Mouse (Mus musculus) liver, embryonic 14.5 days (tissue): Measurements from ENCODE around the gene Scn2b. TPM values are rescaled to one million over a fixed set of nuclear protein-coding genes. Genes with fewer than 3 reads are reported as not detected.

Experiments
- ATAC-seq: fragments of 200-750 bp; cut with Nextera tagmentation; 2 replicates; pipeline ENCODE4 v1.8.0; 2017; ENCODE audit warnings: moderate number of reproducible peaks, mild to moderate bottlenecking, moderate library complexity; ENCODE audit not compliant: insufficient read depth
- DNase-seq, 3 experiments: peaks; one replicate each; pipeline ENCODE4 v3.0.0-alpha.2; 2012 to 2013; ENCODE audit warnings: low read depth in 3 of 3, low spot score in 3 of 3
- H3K27ac ChIP-seq: fragments of 300-500 bp; sonication (generic); 2 replicates; pipeline ENCODE4 v1.5.1; 2014; ENCODE audit warnings: moderate library complexity, mild to moderate bottlenecking, control low read depth, inconsistent platforms
- H3K27me3 ChIP-seq: fragments of 300-500 bp; sonication (generic); 2 replicates; pipeline ENCODE4 v1.6.1; 2014; ENCODE audit warnings: mild to moderate bottlenecking, low read length, moderate library complexity; ENCODE audit not compliant: control insufficient read depth, insufficient read depth
- H3K36me3 ChIP-seq: fragments of 300-500 bp; sonication (generic); replicated peaks from 2 replicates; pipeline ENCODE4 v1.6.1; 2014; ENCODE audit warnings: low read depth; ENCODE audit not compliant: control insufficient read depth, insufficient read depth
- H3K4me1 ChIP-seq, 2 experiments: fragments of 200-500 bp in 1 of 2; fragments of 300-500 bp in 1 of 2; sonication (generic) in 1 of 2; replicated peaks; 2 replicates each; pipeline ENCODE4 v1.6.1; 2012 to 2014; ENCODE audit warnings: antibody characterized with exemption in 1 of 2, inconsistent platforms in 1 of 2, low read length in 1 of 2; ENCODE audit not compliant: control insufficient read depth in 2 of 2, insufficient read depth in 2 of 2
- H3K4me2 ChIP-seq: fragments of 300-500 bp; sonication (generic); 2 replicates; pipeline ENCODE4 v1.6.1; 2014; ENCODE audit warnings: low read depth, mild to moderate bottlenecking, control low read depth, moderate library complexity
- H3K4me3 ChIP-seq, 2 experiments: fragments of 200-500 bp in 1 of 2; fragments of 300-500 bp in 1 of 2; sonication (generic) in 1 of 2; 2 replicates each; pipeline ENCODE4 v1.5.1; 2012 to 2014; ENCODE audit warnings: low read depth in 2 of 2, low read length in 2 of 2, mild to moderate bottlenecking in 2 of 2, control low read depth in 1 of 2, inconsistent platforms in 1 of 2, moderate library complexity in 1 of 2; ENCODE audit not compliant: insufficient read depth in 1 of 2
- H3K9ac ChIP-seq: fragments of 300-500 bp; sonication (generic); replicated peaks from 2 replicates; pipeline ENCODE4 v1.6.1; 2014; ENCODE audit warnings: mild to moderate bottlenecking, control low read depth, moderate library complexity
- H3K9me3 ChIP-seq: fragments of 300-500 bp; sonication (generic); 2 replicates; pipeline ENCODE4 v1.6.1; 2016; ENCODE audit warnings: low read length, mixed read lengths; ENCODE audit not compliant: control insufficient read depth
- CTCF ChIP-seq: IDR thresholded peaks from 2 replicates; pipeline ENCODE4 v1.5.1; 2016; ENCODE audit warnings: antibody characterized with exemption, low read depth, control low read depth
- EP300 ChIP-seq: IDR thresholded peaks from 2 replicates; pipeline ENCODE4 v1.6.1; 2016; ENCODE audit warnings: antibody characterized with exemption, low read depth
- WGBS: fragments of 180-500 bp; shearing (Covaris S2); extraction: QIAGEN DNeasy Blood & Tissue Kit; methylation state at CpG from one replicate; pipeline ENCODE4 v1.1.7; 2014; ENCODE audit not compliant: insufficient replicate concordance; 5-methylcytosine and 5-hydroxymethylcytosine counted together
- polyA plus RNA-seq, 2 experiments: library from polyadenylated mRNA; depleted of rRNA in 1 of 2; stranded (reverse) in 1 of 2; unstranded in 1 of 2; fragments of >200 nt; fragmentation: Nextera tagmentation in 1 of 2; extraction: Ambion mirVana in 1 of 2; gene quantifications; 2 replicates each; pipeline versions ENCODE4 v1.2.1 to v1.2.3; 2012 to 2014

Gene Scn2b
- polyA plus RNA-seq, 2 experiments = 0.10 to 0.13 TPM

DNA sequence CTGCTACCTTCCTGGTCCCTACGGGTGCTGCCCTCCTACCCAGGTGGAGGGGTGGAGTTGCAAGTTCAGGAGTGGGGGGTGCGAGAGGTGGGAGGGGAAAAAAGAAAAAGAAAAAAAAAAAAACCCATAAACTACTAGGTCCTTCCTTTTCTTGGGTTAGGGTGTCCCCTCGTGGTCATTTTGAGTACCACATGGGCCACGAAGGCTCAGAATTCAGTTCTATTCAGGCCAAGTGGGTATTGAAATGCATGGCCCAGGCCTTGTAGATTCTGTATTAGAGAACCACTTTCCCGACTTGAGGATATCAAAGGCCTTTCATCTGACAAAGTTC, 28.6 kb downstream of the Scn2b start:
- Histone ChIP-seq H3K27ac (no peak overlapping the region), H3K9ac (no peak overlapping the region)
- ATAC-seq = no peak

GRCm38 (mm10) chr9:45150933-45151332, 33.4 kb downstream of the Scn2b start:
- H3K4me3 ChIP-seq = no peak overlapping the region
- H3K27ac ChIP-seq = no peak overlapping the region
- no peak overlapping the region for H3K9ac ChIP-seq
- H3K4me2 ChIP-seq = no peak overlapping the region
- 36% methylated on average over 1 of the region's 1 CpGs for WGBS
- TF ChIP-seq CTCF = no peak
- no peak for TF ChIP-seq EP300
- H3K4me1 ChIP-seq = no peaks in the 10 kb centered on the region
- DNase-seq (no peak), ATAC-seq (no peak)
- H3K36me3 ChIP-seq = no peaks in the 10 kb centered on the region
- H3K27me3 ChIP-seq = peaks cover 2% of the 10 kb centered on the region
- H3K9me3 ChIP-seq = no peaks in the 10 kb centered on the region

More for the DNA sequence above, 28.6 kb downstream of the Scn2b start:
- no peak for DNase-seq
- H3K9me3 ChIP-seq = no peaks in the 10 kb centered on the region
- WGBS = 3% methylated on average over 5 of the region's 5 CpGs
- H3K4me3 ChIP-seq = peak overlapping the region in 1 of 2 experiments; percentile 25; a peak in 2 of 4 replicates
- no peaks in the 10 kb centered on the region for H3K4me1 ChIP-seq
- H3K4me2 ChIP-seq = peak overlapping the region; percentile 47
- peaks cover 7% of the 10 kb centered on the region for H3K27me3 ChIP-seq
- TF ChIP-seq EP300 = no peak
- peak; percentile 71 for TF ChIP-seq CTCF
- H3K36me3 ChIP-seq = no peaks in the 10 kb centered on the region

DNA sequence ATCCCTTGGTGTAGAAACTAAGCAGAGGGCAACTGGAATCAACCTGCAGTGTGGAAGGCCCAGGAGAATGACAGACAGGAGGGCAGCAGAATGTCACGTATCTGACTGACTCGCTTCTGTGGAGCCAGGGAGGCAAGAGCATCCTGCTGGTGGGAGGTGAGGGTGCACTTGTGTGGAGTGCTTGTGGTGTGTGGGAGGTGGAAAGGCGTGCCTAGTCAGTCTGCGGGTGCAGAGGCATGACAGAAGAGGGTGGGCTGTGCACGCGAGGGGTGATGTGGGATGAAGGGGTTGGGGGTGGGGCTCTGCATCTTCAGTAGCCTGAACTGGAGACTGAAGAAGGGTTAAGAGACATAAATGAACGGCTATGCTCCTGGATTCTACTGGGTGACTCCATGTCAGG, 35.8 kb downstream of the Scn2b start:
- H3K27ac ChIP-seq = no peak overlapping the region
- no peaks in the 10 kb centered on the region for H3K4me1 ChIP-seq
- H3K4me2 ChIP-seq = no peak overlapping the region
- ATAC-seq (no peak), DNase-seq (no peak)
- H3K27me3 ChIP-seq = no peaks in the 10 kb centered on the region
- 67% methylated on average over 7 of the region's 7 CpGs for WGBS
- no peak for TF ChIP-seq EP300
- TF ChIP-seq CTCF = no peak
- H3K4me3 ChIP-seq = no peak overlapping the region
- no peak overlapping the region for H3K9ac ChIP-seq
- no peaks in the 10 kb centered on the region for H3K9me3 ChIP-seq
- no peaks in the 10 kb centered on the region for H3K36me3 ChIP-seq

GRCm38 (mm10) chr9:45167903-45168302, 50.3 kb downstream of the Scn2b start:
- Histone ChIP-seq H3K4me2 (no peak overlapping the region), H3K9ac (no peak overlapping the region), H3K27me3 (no peaks in the 10 kb centered on the region), H3K4me1 (no peaks in the 10 kb centered on the region), H3K27ac (no peak overlapping the region), H3K9me3 (no peaks in the 10 kb centered on the region; the same call in 1 of the 2 replicates), H3K4me3 (no peak overlapping the region), H3K36me3 (no peaks in the 10 kb centered on the region)
- ATAC-seq (no peak), DNase-seq (no peak)
- TF ChIP-seq EP300 (no peak), CTCF (no peak)
- 52% methylated on average over 5 of the region's 5 CpGs for WGBS

GRCm38 (mm10) chr9:45170150-45170549, 52.6 kb downstream of the Scn2b start:
- Histone ChIP-seq H3K27ac (no peak overlapping the region), H3K4me3 (no peak overlapping the region), H3K4me1 (no peaks in the 10 kb centered on the region), H3K9me3 (no peaks in the 10 kb centered on the region; the same call in 1 of the 2 replicates), H3K4me2 (no peak overlapping the region), H3K27me3 (no peaks in the 10 kb centered on the region), H3K9ac (no peak overlapping the region), H3K36me3 (no peaks in the 10 kb centered on the region)
- DNase-seq (no peak), ATAC-seq (no peak)
- TF ChIP-seq CTCF (no peak), EP300 (no peak)
- 68% methylated on average over 5 of the region's 5 CpGs for WGBS
